Mouse (Mus musculus): ENCODE data around the gene Atp11a.

Atp11a gene

DNA sequence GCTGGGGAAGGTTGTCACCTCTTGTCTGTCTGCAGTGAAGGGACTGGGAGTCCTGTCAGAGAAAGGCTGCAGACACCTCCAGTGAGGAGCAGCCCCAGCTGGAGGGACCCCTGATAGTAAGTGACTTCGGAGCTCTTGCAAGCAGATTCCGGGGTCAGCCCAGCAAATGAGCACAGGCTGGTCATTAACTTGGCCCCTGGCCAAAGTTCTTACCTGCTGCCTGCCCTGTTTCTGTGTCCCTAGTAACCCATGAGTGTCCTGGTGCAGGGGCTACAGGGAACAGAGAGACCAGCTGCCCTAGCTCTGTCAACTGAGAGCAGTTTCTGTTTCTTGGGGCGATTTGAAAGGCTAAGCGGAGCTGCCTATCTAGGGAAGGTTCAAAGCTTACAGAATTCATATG lies 17.1 kb downstream of the Atp11a start:
- no peak for DNase-seq

DNA sequence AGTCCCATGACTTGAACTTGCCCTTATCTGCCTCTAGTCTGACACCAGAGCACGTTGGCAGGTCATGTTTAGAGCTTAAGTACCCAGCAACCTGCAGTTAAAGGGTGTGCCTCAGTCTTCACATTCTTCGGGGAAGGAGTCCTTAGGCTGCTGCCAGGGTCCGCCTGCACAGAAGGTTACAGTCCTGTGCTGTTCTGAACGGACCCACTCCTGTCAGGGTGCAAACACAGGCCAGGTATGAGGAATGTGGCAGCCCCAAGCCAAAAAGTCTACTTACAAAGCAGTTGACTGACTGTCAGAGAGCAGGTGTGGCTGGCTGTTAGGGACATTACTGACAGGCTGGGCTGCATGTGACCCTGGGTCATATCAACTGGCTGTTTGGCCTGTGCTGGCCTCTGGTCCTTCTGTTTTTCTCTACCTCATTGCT lies 18.1 kb downstream of the Atp11a start:
- no peak for DNase-seq

DNA sequence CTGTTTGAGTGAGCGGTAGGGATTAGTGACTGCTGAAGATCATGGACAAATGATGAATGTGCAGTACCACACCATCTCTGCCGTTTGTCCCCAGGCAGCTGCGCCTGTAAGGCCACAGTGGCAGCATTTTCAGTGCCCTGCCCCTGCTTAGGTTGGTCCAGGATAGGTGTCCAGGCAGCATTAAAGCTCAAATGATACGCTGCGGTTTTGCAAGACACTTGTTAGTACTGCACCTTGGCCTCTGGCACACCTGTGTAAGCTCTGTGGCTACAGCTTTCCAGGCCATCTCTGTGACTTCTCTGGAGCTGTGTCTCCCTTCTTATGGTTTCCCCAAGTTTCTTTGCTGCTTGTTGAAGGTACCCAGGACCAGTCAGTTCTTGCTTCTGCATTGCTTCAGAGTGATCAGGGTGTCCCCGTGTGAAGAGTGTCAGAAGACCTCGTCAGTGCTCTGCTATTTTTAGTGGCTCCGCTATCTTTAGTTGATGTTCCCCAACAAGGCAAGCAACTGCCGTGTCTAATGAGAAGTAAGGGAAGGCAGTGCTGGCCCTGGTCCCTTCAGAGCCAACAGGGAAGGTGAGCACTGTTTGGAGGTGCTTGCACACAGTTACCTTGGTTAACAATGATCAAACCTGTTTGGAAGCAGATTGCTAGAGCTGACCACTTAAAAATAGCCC lies 18.6 kb downstream of the Atp11a start:
- DNase-seq: no peak

DNA sequence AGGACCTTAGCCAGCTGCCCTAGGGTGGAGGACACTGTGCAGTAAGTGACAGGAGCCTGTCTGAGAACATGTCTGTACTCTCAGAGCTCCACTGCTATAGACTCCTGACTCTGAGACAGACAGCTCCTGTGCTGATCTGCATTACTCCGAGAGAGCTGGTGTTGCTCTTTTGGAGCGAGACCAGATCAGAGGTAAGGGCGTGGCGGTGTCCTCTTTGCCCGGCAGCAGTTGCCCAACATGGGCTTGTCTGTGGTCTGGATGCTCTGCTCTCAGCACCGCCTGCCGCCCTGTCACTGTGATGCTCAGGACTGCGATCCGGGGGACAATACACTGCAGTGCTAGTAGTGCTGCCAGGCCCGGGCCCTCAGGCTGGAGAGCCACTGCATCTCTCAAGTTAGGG lies 19.4 kb downstream of the Atp11a start:
- DNase-seq: no peak

DNA sequence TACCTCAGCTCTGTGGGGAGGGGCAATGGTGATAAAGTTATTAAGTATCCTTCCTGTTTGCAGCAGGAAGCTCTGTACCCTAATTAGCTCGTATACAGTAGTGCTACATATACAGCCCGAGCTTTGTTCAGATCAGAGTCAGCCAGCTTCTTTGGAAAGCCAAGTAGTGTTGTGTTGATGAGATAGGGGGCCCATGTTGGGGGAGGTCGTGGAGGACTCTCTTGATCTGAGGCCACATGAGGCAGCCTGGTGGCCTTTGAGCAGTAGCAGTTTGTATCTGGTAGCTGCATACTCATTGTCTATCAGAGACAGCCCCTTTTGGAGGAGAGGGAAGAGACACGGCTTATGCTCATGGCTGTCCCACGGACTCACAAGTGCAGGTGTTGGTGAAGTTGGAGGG lies 20.4 kb downstream of the Atp11a start:
- DNase-seq: no peak

DNA sequence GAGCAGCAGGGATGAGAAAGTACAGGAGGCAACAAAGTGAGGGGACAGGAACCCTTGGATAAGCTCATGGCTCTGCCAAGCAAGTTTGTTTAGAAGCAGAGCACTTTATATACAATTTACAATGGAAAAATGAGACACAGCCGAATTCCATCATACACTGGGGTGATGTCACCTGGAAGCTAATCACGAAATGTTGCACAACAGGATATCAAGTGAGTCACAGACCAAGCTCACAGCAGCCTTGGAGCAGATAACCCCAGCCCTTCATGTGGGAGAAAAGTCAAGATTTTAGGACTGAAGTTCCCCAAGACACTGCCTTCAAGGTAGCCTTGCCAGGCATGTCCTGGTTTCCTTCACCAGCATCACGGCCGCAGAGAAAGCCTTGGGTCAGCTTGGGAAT lies 22.7 kb downstream of the Atp11a start:
- DNase-seq: no peak

DNA sequence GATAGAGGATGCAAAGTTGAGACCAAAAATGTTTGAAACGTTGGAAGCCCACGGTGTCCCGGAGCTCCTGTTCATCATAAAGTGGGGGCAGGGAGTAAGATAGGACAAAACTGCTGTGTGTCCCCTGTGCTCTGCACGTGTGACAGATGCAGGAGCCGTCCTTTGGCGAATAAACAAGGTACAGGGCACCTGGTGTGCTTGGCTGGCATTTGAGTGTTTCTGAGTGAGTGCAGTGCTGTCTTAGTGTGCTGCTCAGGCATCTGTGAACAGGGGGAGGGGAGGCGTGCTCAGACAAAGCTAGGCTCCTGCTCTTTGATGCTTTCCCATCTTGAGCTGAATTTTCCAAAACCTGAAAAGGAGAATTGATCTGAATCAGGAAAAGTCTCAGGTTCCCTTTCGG lies 28.7 kb downstream of the Atp11a start:
- DNase-seq: no peak

DNA sequence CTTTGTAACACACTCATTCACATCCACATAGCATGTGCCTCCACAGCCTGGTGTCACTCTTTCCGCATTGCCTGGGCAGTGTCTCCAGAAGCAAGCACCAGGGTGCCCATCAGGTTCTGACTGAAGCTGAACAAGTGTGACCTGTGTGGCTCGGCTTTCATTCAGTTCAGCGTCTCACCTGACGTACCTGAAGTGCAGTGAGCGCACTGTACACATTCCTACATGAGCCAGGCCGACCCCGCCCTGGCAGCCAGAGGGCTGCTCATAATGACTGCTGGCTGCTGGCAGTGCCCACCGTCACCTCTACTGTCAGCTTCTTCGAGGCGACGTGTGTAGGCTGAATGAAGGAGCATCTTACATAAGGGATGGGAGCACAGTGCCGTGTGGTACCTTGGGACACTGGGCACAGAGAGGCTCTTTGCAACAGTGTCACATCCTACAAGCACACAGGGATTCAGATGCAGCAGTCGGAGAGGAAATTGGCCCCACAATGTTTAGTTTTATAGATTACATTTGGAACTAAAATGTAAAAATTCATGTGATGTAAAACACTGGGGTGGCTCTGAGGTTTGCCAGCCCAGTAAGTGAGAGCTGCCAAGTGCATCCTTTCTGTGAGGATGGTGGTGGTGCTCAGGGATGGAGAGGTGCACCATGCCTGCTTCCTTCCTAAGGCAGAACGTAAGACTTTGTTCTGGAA lies 29.6 kb downstream of the Atp11a start:
- no peak for DNase-seq

DNA sequence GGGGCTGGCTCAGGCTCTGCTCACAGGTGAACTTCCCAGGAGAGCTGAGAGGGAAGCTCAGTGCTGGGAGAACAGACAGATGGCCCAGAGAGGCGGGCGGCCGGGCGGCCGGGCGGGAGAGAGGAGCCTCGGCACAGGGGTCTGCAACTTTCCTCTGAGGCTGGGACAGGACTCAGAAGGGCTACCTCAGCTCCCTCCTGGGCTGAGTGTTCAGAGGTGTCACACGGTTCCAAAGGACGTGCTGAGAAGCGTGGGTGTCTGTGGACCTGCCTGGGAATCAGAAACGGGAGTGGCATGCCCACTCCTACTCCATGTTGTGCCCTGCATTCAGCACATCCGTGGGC lies 30.1 kb downstream of the Atp11a start:
- DNase-seq: no peak

DNA sequence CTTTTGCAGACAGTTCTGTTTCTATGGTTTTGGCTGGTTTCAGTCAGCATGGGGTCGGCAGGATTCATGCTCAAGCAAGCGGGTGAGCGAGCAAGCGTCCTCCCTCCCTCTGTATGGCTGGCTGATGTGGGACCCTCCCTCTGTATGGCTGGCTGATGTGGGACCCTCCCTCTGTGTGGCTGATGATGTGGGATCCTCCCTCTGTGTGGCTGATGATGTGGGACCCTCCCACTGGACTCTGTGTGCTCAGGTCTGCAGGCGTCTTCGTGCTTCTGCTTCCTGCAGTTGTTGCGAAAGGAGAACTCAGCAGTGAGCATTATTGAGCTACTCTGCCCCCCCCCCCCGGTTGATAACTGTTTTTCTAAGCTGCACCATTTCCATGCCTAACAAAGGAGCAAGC lies 30.6 kb downstream of the Atp11a start:
- no peak for DNase-seq

DNA sequence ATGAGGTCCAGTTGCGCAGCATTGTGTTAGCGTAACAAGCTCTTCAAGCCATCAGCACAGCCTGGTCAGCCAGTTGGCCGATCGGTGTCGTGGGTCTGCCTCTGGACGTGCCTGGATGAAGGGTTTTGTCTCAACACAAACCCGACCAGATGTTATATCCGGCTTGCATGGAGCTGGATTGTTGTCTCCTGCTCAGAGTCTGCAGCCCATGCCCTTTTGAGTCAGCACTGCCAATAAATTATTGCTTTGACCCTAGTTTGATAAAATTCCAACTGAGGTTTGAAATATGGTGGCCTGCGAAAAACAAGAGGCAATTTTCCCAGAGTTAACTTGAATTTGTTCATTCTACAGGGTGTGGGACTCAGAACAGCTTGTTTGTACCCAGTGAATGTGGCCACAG lies 31.9 kb downstream of the Atp11a start:
- DNase-seq: no peak

DNA sequence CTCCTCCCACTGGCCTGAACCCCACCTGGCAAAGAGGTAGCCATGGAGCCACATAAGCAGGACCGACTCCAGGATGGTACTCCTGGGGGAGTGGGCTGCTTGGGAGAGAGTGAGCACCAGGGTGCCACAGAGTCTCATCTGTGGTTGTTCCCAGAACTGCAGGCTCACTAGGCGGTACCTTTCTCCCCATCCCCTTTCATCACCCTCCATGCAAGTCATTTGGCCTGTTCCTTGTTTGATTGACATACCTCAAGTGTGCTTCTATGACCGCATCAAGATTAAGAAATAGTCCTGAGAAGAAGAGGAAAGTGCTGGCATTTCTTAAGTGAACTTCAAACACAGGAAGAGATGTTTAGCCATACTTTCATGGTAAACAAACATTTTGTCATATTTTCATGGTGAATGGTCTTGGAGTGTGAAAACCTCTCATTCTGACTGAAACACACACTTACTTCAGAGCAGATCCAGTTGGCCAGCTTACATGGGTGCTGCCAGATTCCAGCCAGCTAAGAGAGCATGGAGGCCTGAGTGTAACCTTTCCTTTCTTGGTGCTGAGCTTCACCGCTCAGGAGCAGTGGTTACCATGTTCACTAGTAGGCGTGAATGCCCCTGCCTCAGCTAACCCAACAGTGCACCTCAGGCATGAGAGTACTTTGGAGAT lies 38.3 kb downstream of the Atp11a start:
- no peak for DNase-seq

DNA sequence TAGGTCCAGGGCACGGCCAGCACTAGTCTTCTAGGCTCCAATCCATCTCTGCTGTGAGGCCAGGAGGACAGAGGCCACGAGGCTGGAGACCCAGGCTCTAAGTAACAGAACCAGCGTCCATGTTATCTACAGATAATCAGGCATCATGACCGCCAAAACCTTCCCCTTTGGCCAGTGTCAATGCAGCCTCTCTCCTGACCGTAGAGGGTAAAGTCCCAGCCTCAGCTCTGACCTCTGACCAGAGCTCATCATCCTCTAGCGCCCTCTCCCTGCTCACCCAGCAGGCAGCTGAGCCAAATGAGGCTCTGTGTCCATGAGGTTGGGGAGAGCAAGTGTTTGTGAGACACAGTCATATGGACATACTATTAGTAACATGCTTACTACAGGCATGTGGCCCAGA lies 42.3 kb downstream of the Atp11a start:
- DNase-seq: no peak

DNA sequence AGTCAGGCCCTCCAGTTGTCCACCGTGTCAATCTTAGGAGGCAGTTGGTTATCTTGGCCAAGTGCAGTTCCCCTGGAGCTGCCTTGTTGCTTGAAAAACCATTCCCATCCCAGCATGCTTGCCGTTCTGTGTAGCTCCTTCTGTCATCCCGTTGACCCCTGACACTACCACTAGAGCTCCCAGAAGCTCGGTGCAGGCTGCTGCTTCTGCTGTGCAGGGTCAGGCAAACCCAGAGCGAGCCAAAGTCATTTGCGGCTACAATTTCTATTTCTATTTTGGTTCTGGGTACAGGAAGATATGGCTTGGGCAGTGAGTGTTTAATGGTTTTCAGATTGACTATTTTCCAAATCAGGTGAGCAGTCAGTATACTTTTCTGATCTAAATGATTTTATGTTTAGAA lies 43.0 kb downstream of the Atp11a start:
- DNase-seq: no peak

DNA sequence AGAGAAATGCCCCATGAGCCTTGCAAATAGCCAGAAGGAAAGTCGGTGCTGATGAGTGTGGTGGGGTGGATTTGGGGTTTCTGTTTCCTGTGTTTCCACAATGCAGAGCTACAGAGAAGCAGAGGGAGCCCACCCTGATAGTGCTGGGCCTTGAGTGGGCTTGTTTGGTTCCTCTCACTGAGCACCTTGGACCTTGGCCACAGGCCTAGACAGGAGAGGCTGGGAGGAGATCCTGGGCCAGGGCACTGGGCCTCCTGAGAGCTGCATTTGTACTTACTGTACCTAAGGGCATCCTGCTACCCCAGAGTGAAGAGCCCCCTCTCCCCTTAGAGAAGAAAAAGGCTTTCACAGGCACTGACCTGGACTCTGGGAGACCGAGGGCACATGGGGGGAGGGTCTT lies 43.4 kb downstream of the Atp11a start:
- DNase-seq: no peak

DNA sequence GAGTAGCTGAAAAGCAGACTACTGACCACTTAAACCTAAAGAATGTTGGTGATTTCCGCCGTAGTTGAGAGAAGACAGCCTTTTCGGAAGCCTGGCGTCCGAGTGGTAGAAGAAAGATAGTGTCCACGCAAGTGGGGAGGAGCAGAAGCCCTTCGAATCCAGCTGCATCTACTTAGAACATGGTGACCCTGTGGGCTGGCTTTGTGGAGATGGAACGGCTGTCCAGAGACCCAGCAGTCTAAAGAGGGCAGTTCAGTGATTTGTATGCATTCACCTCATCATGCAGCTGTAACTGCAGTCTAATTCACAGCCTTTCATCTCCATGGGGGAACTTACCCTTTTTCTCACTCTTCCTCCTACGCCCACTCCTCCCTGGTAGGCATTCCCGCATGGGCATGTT lies 44.8 kb downstream of the Atp11a start:
- DNase-seq: no peak

DNA sequence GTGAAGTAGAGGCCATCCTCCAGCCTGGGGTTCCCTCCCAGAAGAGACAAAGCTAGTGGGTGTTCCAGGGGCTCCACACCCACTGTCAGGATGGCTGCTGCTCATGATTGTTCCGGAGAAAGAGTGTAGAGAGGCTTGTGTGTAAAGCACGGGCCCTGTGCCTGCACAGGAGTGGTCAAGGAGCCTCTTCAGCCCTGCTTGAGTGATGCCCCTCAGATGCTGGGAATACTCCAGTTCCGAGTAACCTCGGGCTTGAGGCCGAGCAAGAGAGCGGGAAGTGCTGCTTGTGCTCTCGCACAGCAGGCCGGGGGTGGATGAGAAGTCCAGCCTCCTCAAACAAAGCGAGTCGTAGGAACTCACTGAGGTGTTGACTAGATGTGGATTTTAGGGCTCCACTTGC lies 46.3 kb downstream of the Atp11a start:
- no peak for DNase-seq

DNA sequence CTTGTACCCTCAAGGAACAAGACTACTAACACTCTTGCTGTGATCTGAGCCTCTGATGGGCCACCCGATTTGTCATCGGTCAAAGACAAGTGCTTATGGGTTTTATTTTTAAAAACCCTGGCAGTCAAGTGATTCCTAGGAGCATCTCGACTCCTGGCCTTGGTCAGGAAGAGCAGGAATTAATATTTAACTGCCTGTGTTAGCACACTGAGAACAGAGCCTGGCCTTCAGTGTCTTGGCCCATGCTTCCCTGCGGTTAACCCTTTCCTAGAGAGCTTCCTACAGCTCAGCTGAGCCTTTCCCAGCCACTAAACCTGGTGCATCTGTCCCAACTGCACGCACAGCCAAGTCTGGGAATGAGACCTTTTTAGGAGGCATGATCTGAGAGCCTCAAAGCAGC lies 48.1 kb downstream of the Atp11a start:
- no peak for DNase-seq

DNA sequence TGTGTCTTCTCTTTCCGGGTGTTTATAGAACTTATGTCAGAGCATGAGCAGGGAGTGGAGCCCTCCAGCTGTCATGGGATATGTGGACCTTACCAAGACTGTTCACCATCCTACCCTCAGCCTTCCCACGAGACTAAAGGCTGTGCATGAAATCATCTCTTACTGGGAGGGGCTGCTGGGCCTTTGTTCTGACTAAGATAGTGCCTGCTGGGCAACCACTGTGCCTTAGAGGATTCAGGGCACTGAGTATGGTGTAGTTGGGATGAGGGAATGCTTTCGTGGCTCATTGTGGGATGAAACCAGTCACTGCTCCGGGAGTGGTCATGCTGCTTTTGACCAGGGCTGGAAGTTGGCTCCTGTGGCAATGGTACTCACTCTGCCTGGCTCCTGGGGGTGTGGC lies 48.8 kb downstream of the Atp11a start:
- no peak for DNase-seq

DNA sequence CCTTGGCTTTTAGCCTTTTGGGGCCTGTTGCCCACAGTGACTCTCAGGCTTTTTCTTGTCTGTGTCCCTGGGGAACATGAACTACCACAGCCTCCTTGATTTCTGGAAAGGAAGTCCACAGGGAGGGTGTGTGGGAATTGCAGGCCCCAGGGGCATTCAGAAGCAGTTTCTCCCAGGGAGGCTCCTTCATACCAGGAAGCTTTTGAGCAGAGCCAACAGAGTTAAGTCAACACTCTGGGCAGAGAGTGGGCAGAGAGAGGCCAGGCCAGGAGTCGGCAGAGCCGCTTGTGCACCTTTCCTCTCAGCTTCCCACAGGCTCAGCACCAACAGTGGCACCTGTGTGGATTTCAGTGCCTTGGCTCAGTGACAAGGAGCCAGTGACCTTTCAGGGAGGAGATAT lies 51.2 kb downstream of the Atp11a start:
- DNase-seq: no peak

DNA sequence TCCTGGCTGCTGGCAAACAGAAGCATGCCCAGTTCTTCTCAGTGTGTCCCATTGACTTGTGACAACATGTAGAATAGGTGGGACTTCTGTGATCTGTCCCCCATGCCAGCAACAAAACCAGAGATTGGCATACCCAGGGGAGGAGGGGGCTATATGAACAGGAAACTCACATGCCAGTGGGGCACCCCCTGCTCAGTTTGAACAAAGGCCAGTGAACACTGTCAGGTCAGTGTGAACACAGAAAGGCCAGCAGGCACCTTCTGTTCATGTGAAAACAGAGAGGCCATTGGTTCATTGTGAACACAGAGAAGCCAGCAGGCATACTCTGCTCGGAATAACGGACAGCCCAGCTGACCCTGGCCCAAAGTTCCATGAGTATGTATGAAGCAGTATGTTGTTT lies 52.7 kb downstream of the Atp11a start:
- DNase-seq: no peak

DNA sequence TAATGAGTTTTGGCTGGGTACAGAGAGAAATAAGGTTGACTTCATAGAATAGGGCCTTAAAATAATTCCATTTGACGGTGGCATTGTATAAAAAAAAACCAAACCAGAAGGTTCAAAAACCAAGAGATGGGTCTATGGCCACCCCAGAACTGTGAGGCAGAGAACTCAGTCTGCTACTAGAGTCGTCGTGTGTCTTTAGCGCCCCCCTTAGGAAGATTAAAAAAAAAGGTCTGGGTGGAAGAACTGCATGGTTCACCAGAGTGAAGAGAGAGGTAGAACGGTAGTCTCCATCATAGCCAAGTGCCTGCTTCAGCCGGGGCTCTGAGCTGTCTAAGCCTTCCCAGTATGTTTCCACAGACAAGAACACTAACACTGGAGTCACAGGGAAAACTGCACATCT lies 54.4 kb downstream of the Atp11a start:
- DNase-seq: no peak

DNA sequence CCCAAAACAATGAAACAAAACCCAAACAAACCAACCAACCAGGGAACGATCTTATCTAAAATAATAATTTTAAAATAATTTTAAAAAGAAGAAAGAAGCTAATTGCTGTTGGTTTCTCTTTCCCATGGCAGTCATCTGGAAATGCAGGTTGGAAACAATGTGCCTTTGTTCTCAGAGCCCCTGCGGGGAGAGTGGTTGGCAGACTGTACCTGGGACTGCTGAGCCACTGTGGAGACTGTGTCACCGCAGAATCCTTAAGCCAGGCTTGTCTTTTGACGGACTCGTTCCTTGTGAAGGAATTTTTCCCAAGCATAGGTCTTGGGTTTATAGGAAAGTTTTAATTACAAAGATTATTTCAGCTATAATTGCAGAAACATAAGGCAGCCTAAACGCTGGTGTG lies 59.6 kb downstream of the Atp11a start:
- no peak for DNase-seq

DNA sequence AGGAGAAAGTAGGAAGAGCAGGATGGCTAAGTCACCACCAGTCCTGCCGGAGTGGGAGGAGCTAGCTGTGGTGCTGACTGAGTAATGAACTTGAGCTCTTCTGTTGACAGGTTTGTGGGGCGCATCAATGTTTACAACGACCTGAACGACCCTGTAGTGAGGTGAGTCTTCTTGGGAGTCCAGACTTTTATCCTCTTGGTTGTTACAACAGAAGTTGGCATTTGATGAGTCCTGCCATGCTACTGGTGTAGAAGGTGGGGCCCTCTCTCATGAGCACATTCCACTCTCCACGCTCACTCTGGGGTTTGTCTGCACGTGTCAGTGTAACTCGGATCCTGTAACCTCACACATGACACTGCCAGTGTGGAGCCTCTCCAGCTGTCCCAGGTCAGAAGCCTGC lies 66.1 kb downstream of the Atp11a start:
- DNase-seq: no peak

DNA sequence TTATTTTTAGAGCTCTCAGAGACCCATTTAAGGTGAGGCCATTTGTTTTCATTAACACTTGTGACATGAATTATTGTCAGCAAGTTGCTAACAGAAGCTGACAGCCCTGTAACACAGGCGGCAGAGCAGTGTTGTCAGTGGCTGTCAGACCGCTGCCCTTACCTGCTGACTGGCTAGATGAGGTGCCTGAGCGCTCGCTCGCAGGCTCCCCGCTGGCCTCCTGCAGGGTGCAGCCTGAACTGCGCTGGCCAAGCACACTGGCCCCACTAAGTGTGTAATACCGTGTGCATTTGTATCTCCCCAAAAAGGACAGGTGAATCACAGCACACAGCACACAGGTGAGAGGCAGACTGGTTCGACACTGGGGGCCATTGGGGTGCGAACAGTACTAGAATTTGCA lies 67.7 kb downstream of the Atp11a start:
- DNase-seq: no peak

All from right cerebral cortex, postnatal 14 days (tissue).